Mouse (Mus musculus) bone marrow macrophage, adult 2 months (primary cell): ENCODE results near the gene Gm47791.

ENCODE experiments used
- CTCF ChIP-seq: IDR thresholded peaks from 2 replicates; pipeline ENCODE4 v1.5.1; 2012; ENCODE audit warnings: low read depth, mild to moderate bottlenecking, low read length, moderate library complexity
- POLR2A ChIP-seq: IDR thresholded peaks from 2 replicates; pipeline ENCODE4 v1.6.1; 2012; ENCODE audit warnings: mild to moderate bottlenecking, low read depth, low read length, borderline replicate concordance

DNA sequence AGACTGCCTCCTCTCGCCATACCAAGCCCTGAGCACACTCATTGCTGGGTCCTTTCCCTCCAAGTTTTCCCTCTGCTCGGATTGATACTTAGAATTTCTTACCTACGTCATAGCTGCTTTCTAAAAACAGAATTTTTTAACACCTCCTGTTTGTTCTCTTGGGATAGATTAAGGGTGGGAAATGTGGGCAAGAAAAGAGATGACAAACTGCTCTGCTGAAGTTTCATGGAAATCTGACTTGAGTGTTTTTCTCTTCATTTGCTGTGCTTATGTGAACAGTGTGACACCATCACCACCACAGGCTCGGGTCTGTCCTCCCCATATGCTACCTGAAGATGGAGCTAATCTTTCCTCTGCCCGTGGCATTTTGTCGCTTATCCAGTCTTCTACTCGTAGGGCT, 29.5 kb downstream of the Gm47791 start:
- TF ChIP-seq POLR2A, result no peak
- no peak for TF ChIP-seq CTCF
